Mouse (Mus musculus) heart, postnatal 0 days (tissue): ENCODE measurements around the gene Gfer. TPM values are rescaled to one million over a fixed set of nuclear protein-coding genes. Genes with fewer than 3 reads are reported as not detected.
"Not testable (repeated sequence)": the region's sequence is repeated elsewhere in the genome, so short reads cannot be mapped to it uniquely, and the experiment has no call there.

Experiments
- ATAC-seq: fragments of 200-750 bp; cut with Nextera tagmentation; 2 replicates; pipeline ENCODE4 v1.8.0; 2017; ENCODE audit warnings: low read depth, moderate number of reproducible peaks, moderate library complexity; ENCODE audit not compliant: insufficient read depth
- DNase-seq: peaks from one replicate; pipeline ENCODE4 v3.0.0-alpha.2; 2016; ENCODE audit warnings: low spot score
- H3K27ac ChIP-seq: fragments of 300-500 bp; sonication (generic); 2 replicates; pipeline ENCODE4 v1.5.1; 2014; ENCODE audit warnings: low read depth, mild to moderate bottlenecking
- H3K27me3 ChIP-seq: fragments of 300-500 bp; sonication (generic); 2 replicates; pipeline ENCODE4 v1.6.1; 2014; ENCODE audit warnings: low read length, mixed read lengths; ENCODE audit not compliant: control insufficient read depth, insufficient read depth
- H3K36me3 ChIP-seq: fragments of 300-500 bp; sonication (generic); replicated peaks from 2 replicates; pipeline ENCODE4 v1.6.1; 2014; ENCODE audit warnings: low read length, mixed read lengths; ENCODE audit not compliant: control insufficient read depth, insufficient read depth
- H3K4me1 ChIP-seq: fragments of 300-500 bp; sonication (generic); 2 replicates; pipeline ENCODE4 v1.6.1; 2014; ENCODE audit warnings: antibody characterized with exemption; ENCODE audit not compliant: control insufficient read depth, insufficient read depth
- H3K4me2 ChIP-seq: fragments of 300-500 bp; sonication (generic); 2 replicates; pipeline ENCODE4 v1.6.1; 2014; ENCODE audit warnings: low read depth, mild to moderate bottlenecking, low read length, moderate library complexity
- H3K4me3 ChIP-seq: fragments of 300-500 bp; sonication (generic); 2 replicates; pipeline ENCODE4 v1.5.1; 2014; ENCODE audit warnings: low read depth, low read length
- H3K9ac ChIP-seq: fragments of 300-500 bp; sonication (generic); replicated peaks from 2 replicates; pipeline ENCODE4 v1.6.1; 2014; ENCODE audit warnings: low read depth, low read length, mixed read lengths
- H3K9me3 ChIP-seq: fragments of 300-500 bp; sonication (generic); replicated peaks from 2 replicates; pipeline ENCODE4 v1.6.1; 2016; ENCODE audit warnings: low read length; ENCODE audit not compliant: control insufficient read depth
- CTCF ChIP-seq: IDR thresholded peaks from 2 replicates; pipeline ENCODE4 v1.5.1; 2016; ENCODE audit warnings: antibody characterized with exemption, control low read depth, low read depth
- EP300 ChIP-seq: IDR thresholded peaks from 2 replicates; pipeline ENCODE4 v1.6.1; 2016; ENCODE audit warnings: antibody characterized with exemption, low read depth
- WGBS: fragments of 180-500 bp; shearing (Covaris S2); extraction: QIAGEN DNeasy Blood & Tissue Kit; methylation state at CpG from one replicate; pipeline ENCODE4 v1.1.7; 2014; 5-methylcytosine and 5-hydroxymethylcytosine counted together
- polyA plus RNA-seq: library from polyadenylated mRNA; unstranded; fragments of >200 nt; fragmentation: Nextera tagmentation; extraction: Ambion mirVana; gene quantifications from 2 replicates; pipeline ENCODE4 v1.2.1, GENCODE M21; 2015
- total RNA-seq: library from RNA; depleted of rRNA; stranded (reverse); fragments of >200 nt; gene quantifications from 2 replicates; pipeline ENCODE4 v1.2.3, GENCODE M21; 2014; ENCODE audit warnings: low replicate concordance

Gene Gfer
- total and polyA plus RNA-seq, 2 experiments from 2014 or later, result 25.1 to 31.6 TPM

DNA sequence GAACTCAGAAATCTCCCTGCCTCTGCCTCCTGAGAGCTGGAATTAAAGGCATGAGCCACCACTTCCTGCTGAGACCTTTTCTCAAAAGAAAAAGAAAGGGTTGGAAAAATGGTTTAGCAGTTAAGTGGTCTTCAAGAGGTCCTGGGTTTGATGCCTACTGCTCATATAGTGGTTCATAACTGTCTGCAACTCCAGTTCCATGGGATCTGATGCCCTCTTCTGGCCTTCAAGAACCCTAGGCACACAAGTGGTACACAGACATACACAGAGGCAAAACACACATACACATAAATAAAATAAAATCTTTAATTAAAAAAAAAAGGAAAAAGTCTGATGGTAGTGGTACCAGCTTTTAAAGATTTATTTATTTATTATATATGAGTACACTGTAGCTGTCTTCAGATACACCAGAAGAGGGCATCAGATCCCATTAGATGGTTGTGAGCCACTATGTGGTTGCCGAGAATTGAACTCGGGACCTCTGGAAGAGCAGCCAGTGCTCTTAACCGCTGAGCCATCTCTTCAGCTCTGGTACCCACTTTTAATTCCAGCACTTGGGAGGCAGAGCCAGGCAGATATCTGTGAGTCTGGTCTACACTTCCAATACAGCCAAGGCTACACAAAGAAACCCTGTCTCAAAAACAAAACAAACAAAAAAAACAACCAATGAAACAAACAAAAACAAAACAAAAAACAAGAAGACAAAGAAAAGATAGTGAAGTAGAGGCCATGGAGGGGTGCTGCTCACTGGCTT is 29.9 kb upstream of the Gfer start:
- TF ChIP-seq EP300 (no peak), CTCF (no peak)
- 72% methylated on average over 3 of the region's 3 CpGs for WGBS
- Histone ChIP-seq H3K9ac (no peak overlapping the region), H3K4me1 (peaks cover 27% of the 10 kb centered on the region; the same call in 1 of the 2 replicates), H3K27me3 (no peaks in the 10 kb centered on the region), H3K36me3 (peaks cover 16% of the 10 kb centered on the region), H3K4me3 (no peak overlapping the region), H3K4me2 (no peak overlapping the region), H3K27ac (no peak overlapping the region), H3K9me3 (no peaks in the 10 kb centered on the region)
- DNase-seq (no peak), ATAC-seq (no peak)

DNA sequence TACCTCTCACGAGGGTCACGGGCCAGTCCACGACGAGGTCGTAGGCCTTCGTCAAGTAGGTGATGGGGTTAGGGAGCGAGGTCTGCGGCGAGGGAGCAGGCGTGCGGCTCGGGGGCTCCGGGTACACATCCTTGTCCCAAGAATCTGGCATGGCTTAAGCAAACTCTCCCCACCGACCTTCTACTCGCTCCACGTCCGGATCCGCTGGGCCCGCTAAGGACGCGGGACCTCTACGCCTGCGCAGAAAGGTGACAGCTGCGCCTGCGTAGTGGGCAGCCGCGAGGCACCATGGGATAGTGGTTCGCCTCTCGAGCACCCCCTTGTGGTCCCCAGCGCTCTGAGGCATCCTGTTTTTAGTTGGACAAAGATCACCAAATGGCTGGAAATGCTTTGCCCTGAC is 28.2 kb upstream of the Gfer start, which contains the start of gene Ndufb10:
Ndufb10 (minus strand) TSS at position 295 of the 400 bp plus-strand sequence.
- TF ChIP-seq CTCF (peak; percentile 95), EP300 (no peak)
- WGBS, result under 1% methylated on average over 30 of the region's 30 CpGs
- H3K4me2 ChIP-seq, result peak within 1 kb of the TSS; percentile 76
- peak within 1 kb of the TSS; percentile 95 for H3K27ac ChIP-seq
- peaks cover 27% of the 10 kb centered on the region; the same call in 1 of the 2 replicates for H3K4me1 ChIP-seq
- no peaks in the 10 kb centered on the region for H3K27me3 ChIP-seq
- no peaks in the 10 kb centered on the region for H3K9me3 ChIP-seq
- DNase-seq, result peak; percentile 93
- H3K4me3 ChIP-seq, result peak within 1 kb of the TSS; percentile 91
- peak; percentile 77 for ATAC-seq
- peak within 1 kb of the TSS; percentile 93 for H3K9ac ChIP-seq
- H3K36me3 ChIP-seq, result peaks cover 16% of the 10 kb centered on the region

DNA sequence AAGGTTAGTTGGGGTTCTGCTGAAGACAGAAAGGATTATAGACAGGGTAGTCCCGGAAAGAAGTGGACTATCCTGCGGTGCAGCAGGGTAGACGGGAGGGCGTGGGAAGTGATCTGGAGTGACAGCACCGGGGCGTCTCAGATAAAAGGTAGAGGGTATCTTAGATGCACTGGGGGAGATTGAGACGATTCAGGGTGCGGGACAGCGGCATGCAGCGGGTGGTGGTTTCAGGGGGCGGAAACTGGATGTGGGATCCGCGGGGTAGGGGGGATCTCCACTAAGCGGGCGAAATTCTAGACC is 27.9 kb upstream of the Gfer start:
- H3K4me3 ChIP-seq, result peak overlapping the region; percentile 91
- TF ChIP-seq EP300, result no peak
- TF ChIP-seq CTCF, result no peak
- peaks cover 27% of the 10 kb centered on the region; the same call in 1 of the 2 replicates for H3K4me1 ChIP-seq
- H3K4me2 ChIP-seq, result peak overlapping the region; percentile 76
- DNase-seq, result no peak
- peak overlapping the region; percentile 93 for H3K9ac ChIP-seq
- no peaks in the 10 kb centered on the region for H3K27me3 ChIP-seq
- H3K27ac ChIP-seq, result peak overlapping the region; percentile 95
- H3K36me3 ChIP-seq, result peaks cover 16% of the 10 kb centered on the region
- 1% methylated on average over 15 of the region's 15 CpGs for WGBS
- H3K9me3 ChIP-seq, result no peaks in the 10 kb centered on the region
- ATAC-seq, result peak; percentile 7; the same call in 1 of the 2 replicates

DNA sequence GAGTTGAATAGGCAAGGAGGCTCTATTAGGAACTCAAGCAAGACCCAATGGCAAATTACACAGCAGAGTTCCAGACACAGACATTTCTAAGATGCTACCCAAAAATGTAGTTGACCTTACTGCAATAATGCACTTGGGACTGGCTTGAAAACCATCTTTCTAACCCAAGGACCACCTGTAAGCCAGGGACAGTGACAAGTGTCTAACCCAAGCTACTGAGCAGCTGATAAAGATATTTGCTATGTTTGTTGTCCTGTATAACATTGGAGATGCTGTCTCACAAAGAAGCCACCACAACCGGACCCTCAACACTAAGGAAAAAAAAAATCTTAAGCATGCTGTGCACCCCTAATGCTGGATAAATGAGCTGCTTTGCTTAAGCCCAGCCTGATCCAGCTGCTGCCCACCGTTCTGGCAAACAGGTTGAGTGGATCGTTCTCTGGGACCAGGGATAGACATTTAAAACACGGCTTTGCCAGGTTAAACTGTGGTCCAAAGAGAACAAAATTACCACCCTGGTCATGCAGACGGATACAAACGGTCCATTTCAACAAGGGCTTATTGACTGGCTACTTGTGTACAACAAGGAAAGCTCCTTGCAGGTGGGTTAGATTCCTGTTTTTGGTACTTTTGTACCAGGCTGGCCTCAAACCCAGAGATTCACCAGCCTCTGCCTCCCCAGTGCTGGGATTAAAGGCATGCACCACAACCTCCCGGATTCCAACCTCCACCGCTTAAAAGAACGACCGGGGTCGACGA is 27.3 kb upstream of the Gfer start:
- ATAC-seq (no peak), DNase-seq (no peak)
- Histone ChIP-seq H3K4me2 (peak overlapping the region; percentile 76), H3K9ac (peak overlapping the region; percentile 93), H3K36me3 (peaks cover 16% of the 10 kb centered on the region), H3K27me3 (no peaks in the 10 kb centered on the region), H3K9me3 (no peaks in the 10 kb centered on the region), H3K27ac (peak overlapping the region; percentile 95), H3K4me1 (peaks cover 27% of the 10 kb centered on the region; the same call in 1 of the 2 replicates), H3K4me3 (peak overlapping the region; percentile 91)
- WGBS, result under 1% methylated on average over 12 of the region's 12 CpGs
- no peak for TF ChIP-seq CTCF
- no peak for TF ChIP-seq EP300

DNA sequence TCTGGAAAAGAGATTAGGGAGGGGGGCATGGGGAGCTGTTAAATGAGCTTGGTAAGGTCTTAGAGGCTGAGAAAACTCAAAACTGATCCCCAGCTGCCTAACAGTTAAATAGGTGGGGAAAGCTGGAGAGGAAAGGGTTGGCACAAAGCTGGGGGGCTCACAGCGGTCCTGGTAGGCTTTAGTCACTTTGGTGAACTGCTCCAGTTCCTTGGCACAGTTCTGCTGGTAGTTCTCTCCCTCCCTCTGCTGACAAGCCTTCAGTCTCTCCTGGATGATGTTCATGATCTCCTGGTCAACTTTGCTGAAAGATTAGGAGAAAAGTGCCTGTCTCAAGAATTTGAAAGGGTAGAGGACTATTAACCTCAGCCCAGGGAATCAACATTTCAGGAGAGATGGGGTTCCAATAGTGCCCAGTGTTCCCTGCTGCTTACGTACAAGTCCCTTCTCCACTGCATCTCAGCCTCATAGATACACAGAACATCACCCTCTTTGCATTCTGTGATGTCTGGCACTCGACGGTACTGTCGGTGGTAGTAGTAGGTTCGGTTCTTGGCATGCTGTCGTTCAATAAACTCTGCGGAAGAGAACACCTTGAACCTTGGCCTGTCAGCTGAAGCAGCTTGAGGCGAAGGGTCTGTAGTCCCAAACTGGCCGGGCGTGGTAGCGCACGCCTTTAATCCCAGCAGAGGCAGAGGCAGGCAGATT is 26.4 kb upstream of the Gfer start:
- H3K9me3 ChIP-seq, result no peaks in the 10 kb centered on the region
- H3K27me3 ChIP-seq, result no peaks in the 10 kb centered on the region
- 31% methylated on average over 13 of the region's 13 CpGs for WGBS
- DNase-seq, result no peak
- peaks cover 16% of the 10 kb centered on the region for H3K36me3 ChIP-seq
- H3K4me3 ChIP-seq, result 0 out of 2 replicates have a peak overlapping the region, but pooled peaks have one; percentile 91
- H3K9ac ChIP-seq, result 0 out of 2 replicates have a peak overlapping the region, but pooled peaks have one; percentile 26
- no peak overlapping the region for H3K27ac ChIP-seq
- ATAC-seq, result no peak
- H3K4me2 ChIP-seq, result peak overlapping the region; percentile 76
- H3K4me1 ChIP-seq, result peaks cover 21% of the 10 kb centered on the region; the same call in 1 of the 2 replicates
- no peak for TF ChIP-seq EP300
- no peak for TF ChIP-seq CTCF

DNA sequence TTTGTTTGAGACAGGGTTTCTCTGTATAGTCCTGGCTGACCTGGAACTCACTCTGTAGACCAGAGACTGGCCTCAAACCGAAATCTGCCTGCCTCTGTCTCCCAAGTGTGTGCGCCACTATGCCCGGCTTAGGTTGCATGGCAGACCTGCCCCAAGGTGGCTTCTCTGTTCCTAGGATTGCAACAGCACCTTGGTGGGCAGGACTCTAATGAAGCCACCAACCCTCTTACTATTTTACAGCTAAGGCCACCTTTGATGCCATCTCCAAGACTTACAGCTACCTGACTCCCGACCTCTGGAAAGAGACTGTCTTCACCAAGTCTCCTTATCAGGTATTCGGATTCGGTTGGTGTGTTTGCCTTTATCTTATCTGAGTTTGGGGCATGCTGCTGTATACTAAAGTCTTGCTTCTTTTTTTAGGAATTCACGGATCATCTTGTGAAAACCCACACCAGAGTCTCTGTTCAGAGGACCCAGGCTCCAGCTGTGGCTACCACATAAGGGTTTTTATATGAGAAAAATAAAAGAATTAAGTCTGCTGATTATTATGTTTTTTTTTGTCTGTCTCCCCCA is 25.5 kb upstream of the Gfer start:
- not testable (repeated sequence) for H3K27ac ChIP-seq, DNase-seq, H3K9me3 ChIP-seq, H3K27me3 ChIP-seq, ATAC-seq
- Histone ChIP-seq H3K4me3 (peak overlapping the region; percentile 79), H3K4me1 (peaks cover 20% of the 10 kb centered on the region; the same call in 1 of the 2 replicates), H3K36me3 (peaks cover 16% of the 10 kb centered on the region), H3K4me2 (peak overlapping the region; percentile 63), H3K9ac (peak overlapping the region; percentile 59; the same call in 1 of the 2 replicates)
- WGBS, result 24% methylated on average over 7 of the region's 7 CpGs

DNA sequence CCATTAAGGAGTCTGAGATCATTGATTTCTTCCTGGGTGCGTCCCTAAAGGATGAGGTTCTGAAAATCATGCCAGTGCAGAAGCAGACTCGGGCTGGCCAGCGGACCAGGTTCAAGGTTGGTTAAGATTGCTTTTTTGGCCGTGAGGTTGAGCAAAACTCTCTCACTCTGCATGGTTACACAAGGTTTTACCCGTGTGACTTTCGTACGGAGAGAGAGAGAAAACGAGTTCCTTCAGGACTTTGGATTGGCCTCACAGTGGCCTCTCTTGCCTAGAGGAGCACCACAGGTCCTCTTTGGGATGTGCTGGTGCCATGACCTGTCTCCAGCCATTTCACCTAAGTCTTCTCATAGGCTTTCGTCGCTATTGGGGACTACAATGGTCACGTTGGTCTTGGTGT is 24.7 kb upstream of the Gfer start:
- Histone ChIP-seq H3K4me3 (peak overlapping the region; percentile 79), H3K9ac (peak overlapping the region; percentile 83), H3K36me3 (peaks cover 16% of the 10 kb centered on the region), H3K4me1 (peaks cover 20% of the 10 kb centered on the region; the same call in 1 of the 2 replicates), H3K27ac (peak overlapping the region; percentile 92), H3K4me2 (peak overlapping the region; percentile 63)
- not testable (repeated sequence) for ATAC-seq, H3K9me3 ChIP-seq, H3K27me3 ChIP-seq, DNase-seq
- 3% methylated on average over 10 of the region's 11 CpGs for WGBS
